Mouse (Mus musculus) forebrain, embryonic 16.5 days (tissue): ENCODE data around the gene Dnmt3l. TPM values are rescaled to one million over a fixed set of nuclear protein-coding genes. Genes with fewer than 3 reads are reported as not detected.

Source experiments
- ATAC-seq: fragments of 200-750 bp; cut with Nextera tagmentation; 2 replicates; pipeline ENCODE4 v1.8.0; 2017; ENCODE audit warnings: mild to moderate bottlenecking, moderate library complexity
- H3K27ac ChIP-seq: fragments of 300-500 bp; sonication (generic); 2 replicates; pipeline ENCODE4 v1.5.1; 2014; ENCODE audit warnings: low read length, control low read depth
- H3K27me3 ChIP-seq: fragments of 300-500 bp; sonication (generic); replicated peaks from 2 replicates; pipeline ENCODE4 v1.6.1; 2014; ENCODE audit warnings: low read length; ENCODE audit not compliant: control insufficient read depth, insufficient read depth
- H3K36me3 ChIP-seq: fragments of 300-500 bp; sonication (generic); 2 replicates; pipeline ENCODE4 v1.6.1; 2014; ENCODE audit not compliant: control insufficient read depth, insufficient read depth
- H3K4me1 ChIP-seq: fragments of 300-500 bp; sonication (generic); replicated peaks from 2 replicates; pipeline ENCODE4 v1.6.1; 2014; ENCODE audit warnings: low read length; ENCODE audit not compliant: control insufficient read depth, insufficient read depth
- H3K4me2 ChIP-seq: fragments of 300-500 bp; sonication (generic); 2 replicates; pipeline ENCODE4 v1.6.1; 2014; ENCODE audit warnings: mild to moderate bottlenecking, low read length, control low read depth
- H3K4me3 ChIP-seq: fragments of 300-500 bp; sonication (generic); replicated peaks from 2 replicates; pipeline ENCODE4 v1.5.1; 2014; ENCODE audit warnings: mild to moderate bottlenecking, low read length, control low read depth
- H3K9ac ChIP-seq: fragments of 300-500 bp; sonication (generic); replicated peaks from 2 replicates; pipeline ENCODE4 v1.6.1; 2014; ENCODE audit warnings: low read depth, low read length, control low read depth
- H3K9me3 ChIP-seq: fragments of 300-500 bp; sonication (generic); 2 replicates; pipeline ENCODE4 v1.6.1; 2016; ENCODE audit warnings: low read length; ENCODE audit not compliant: control insufficient read depth
- WGBS: fragments of 180-500 bp; shearing (Covaris S2); extraction: QIAGEN DNeasy Blood & Tissue Kit; methylation state at CpG from one replicate; pipeline ENCODE4 v1.1.7; 2014; 5-methylcytosine and 5-hydroxymethylcytosine counted together
- polyA plus RNA-seq: library from polyadenylated mRNA; unstranded; fragments of >200 nt; fragmentation: Nextera tagmentation; extraction: Ambion mirVana; gene quantifications from 2 replicates; pipeline ENCODE4 v1.2.1, GENCODE M21; 2015

Dnmt3l gene
- polyA plus RNA-seq, 1 experiment from 2014 or later: not detected

- H3K9ac ChIP-seq: no peak overlapping the region
- no peaks in the 10 kb centered on the region for H3K36me3 ChIP-seq
- 36% methylated on average over 16 of the region's 16 CpGs for WGBS
- no peaks in the 10 kb centered on the region for H3K27me3 ChIP-seq
- no peaks in the 10 kb centered on the region for H3K4me1 ChIP-seq
- H3K4me3 ChIP-seq: no peak overlapping the region
- ATAC-seq: peak; percentile 72
- H3K9me3 ChIP-seq: no peaks in the 10 kb centered on the region
- peak overlapping the region; percentile 20 for H3K4me2 ChIP-seq
- no peak overlapping the region for H3K27ac ChIP-seq
These were observed 59.4 kb downstream of the Dnmt3l start for GRCm38 (mm10) chr10:78100989-78101780.

DNA sequence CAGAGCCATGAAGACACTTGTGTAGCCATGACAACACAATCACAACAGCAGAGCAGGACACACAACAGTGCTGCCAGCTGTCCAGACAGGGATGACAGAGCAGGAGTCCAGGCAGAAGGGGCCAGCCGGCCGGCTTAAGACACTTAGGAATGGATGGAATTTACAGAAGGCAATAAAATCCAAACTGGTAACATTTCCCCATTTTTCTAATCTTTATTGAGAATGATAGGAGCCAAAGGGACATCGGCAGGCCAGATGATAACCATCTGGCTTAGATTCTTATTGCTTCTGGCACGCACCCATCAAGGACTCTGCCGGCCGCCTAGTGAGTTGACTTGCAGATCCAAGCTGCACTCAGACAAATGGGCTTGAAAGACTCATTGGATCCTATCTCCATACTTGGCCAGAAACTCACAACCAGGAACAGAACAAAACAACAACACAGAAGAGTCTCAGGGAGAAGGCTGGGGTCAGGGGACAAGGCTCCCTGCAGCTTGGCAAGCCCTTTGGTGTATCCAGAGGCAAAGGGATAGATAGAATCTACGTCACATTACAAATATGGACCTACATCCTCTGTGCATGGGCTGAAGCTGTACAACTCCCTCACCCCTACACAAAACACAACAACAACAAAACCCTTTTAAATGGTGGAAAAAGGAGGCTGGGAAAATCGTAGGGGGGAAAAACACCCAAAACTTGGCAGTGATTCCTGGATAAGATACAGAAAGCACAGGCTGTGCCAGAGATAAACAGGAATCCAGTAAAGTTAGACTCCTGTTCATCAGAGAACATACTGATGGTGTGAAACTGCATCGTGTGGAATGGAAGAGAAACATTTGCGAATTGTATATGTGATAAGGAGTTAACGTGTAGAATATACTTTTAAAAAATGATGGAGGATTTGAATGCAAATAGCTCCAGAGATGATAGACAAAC is 63.1 kb downstream of the Dnmt3l start:
- Histone ChIP-seq H3K9ac (no peak overlapping the region), H3K36me3 (no peaks in the 10 kb centered on the region), H3K4me2 (peak overlapping the region; percentile 16; the same call in 1 of the 2 replicates), H3K9me3 (no peaks in the 10 kb centered on the region), H3K27ac (peak overlapping the region; percentile 11), H3K4me3 (no peak overlapping the region), H3K27me3 (no peaks in the 10 kb centered on the region), H3K4me1 (no peaks in the 10 kb centered on the region)
- ATAC-seq: peak; percentile 73
- 55% methylated on average over 11 of the region's 11 CpGs for WGBS

GRCm38 (mm10) chr10:78105548-78105947 is 63.8 kb downstream of the Dnmt3l start:
- Histone ChIP-seq H3K4me1 (no peaks in the 10 kb centered on the region), H3K27me3 (no peaks in the 10 kb centered on the region), H3K36me3 (no peaks in the 10 kb centered on the region), H3K4me3 (no peak overlapping the region), H3K9me3 (no peaks in the 10 kb centered on the region), H3K27ac (peak overlapping the region; percentile 5; the same call in 1 of the 2 replicates), H3K4me2 (peak overlapping the region; percentile 16; the same call in 1 of the 2 replicates), H3K9ac (no peak overlapping the region)
- 60% methylated on average over 12 of the region's 12 CpGs for WGBS
- ATAC-seq: peak; percentile 51; the same call in 1 of the 2 replicates

Other genes starting within 250 kb of the Dnmt3l start
- gene Gm9639, start 246.9 kb upstream of the Dnmt3l start, polyA plus RNA-seq: not detected in 2 replicates
- not detected in 2 replicates for gene Gm19668, start 242.8 kb upstream of the Dnmt3l start, polyA plus RNA-seq
- gene Gm9507, start 230.1 kb upstream of the Dnmt3l start, polyA plus RNA-seq: not detected in 2 replicates
- not detected in 2 replicates for gene Gm2696, start 227.3 kb upstream of the Dnmt3l start, polyA plus RNA-seq
- not detected in 2 replicates for gene Krtap10-4, start 214.9 kb upstream of the Dnmt3l start, polyA plus RNA-seq
- not detected in 2 replicates for gene Krtap10-10, start 206.0 kb upstream of the Dnmt3l start, polyA plus RNA-seq
- not detected in 2 replicates for gene Gm36176, start 195.1 kb upstream of the Dnmt3l start, polyA plus RNA-seq
- gene Gm10318, start 189.1 kb upstream of the Dnmt3l start, polyA plus RNA-seq: not detected in 2 replicates
- not detected in 2 replicates for gene Gm3285, start 180.0 kb upstream of the Dnmt3l start, polyA plus RNA-seq
- gene Lrrc3, start 139.4 kb upstream of the Dnmt3l start, polyA plus RNA-seq: 10.9 and 15.7 TPM in 2 replicates
- gene Trpm2, start 71.4 kb upstream of the Dnmt3l start, polyA plus RNA-seq: 3.0 and 5.0 TPM in 2 replicates
- gene 1810043G02Rik, start 63.4 kb upstream of the Dnmt3l start, polyA plus RNA-seq: 33.7 and 36.0 TPM in 2 replicates
- 109 and 117 TPM in 2 replicates for gene Pfkl, start 31.9 kb upstream of the Dnmt3l start, polyA plus RNA-seq
- gene Aire, start 1.7 kb downstream of the Dnmt3l start, polyA plus RNA-seq: 0.34 TPM in 1 of 2 replicates, not detected in the other
- 0.38 and 0.82 TPM in 2 replicates for gene Icosl, start 27.4 kb downstream of the Dnmt3l start, polyA plus RNA-seq
- 22.9 and 29.4 TPM in 2 replicates for gene D10Jhu81e, start 127.8 kb downstream of the Dnmt3l start, polyA plus RNA-seq
- gene Pwp2, start 143.2 kb downstream of the Dnmt3l start, polyA plus RNA-seq: 24.5 TPM in 2 replicates
- gene Trappc10, start 202.7 kb downstream of the Dnmt3l start, polyA plus RNA-seq: 21.6 and 22.8 TPM in 2 replicates